In the genomic region with DNA sequence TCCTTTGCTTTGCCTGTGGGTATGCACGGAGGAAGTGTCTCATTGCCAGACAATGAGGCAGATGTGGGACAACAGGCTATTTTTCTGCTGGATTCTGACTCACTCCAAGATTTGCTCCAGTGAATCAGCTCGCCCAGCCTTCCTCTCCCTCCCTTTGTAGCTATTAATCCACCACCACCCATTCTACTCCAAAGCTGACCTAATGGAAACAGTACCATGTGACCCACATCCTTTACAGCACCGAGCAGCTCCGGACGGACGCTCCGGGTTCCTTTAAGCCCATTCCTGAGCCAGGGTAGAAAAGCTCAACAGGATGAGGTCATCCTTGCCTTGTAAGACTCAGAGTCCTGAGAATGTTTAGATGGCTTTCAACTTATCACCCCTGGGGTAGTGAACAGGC, we compare ENCODE assay signal across 9 mouse cellular contexts. TPM values are rescaled to one million over a fixed set of nuclear protein-coding genes. Genes with fewer than 3 reads are reported as not detected.
DNase-seq lines count a peak whose midpoint lies in the region; ATAC-seq and TF ChIP-seq lines count a peak whose summit lies in the region.
"Had no signal": no experiment of that assay in that cellular context is flagged by ENCODE, and none has a peak within 500 bp of the region (broad histone marks: within the 10 kb centered on the region; RNA-seq: fewer than 3 reads in every experiment).

No protein-coding gene starts in this region.

- peaks cover 40% of the 10 kb centered on the region for H3K4me1 ChIP-seq in heart, embryonic 12.5 days (replicated peaks)
- H3K4me1 ChIP-seq in stomach, embryonic 16.5 days (ENCODE audit: control insufficient read depth, insufficient read depth, low read length): peaks cover 12% of the 10 kb centered on the region

- TF ChIP-seq CTCF in gastrocnemius, adult 2 months (IDR thresholded peaks at IDR 0.05): no peak

- no peaks in the 10 kb centered on the region for H3K9me3 ChIP-seq in heart, embryonic 12.5 days (replicated peaks)
- H3K9me3 ChIP-seq in stomach, embryonic 16.5 days (replicated peaks; ENCODE audit: control insufficient read depth, low read length): no peaks in the 10 kb centered on the region

- 16% methylated on average over 7 of the region's 7 CpGs for WGBS in heart, embryonic 12.5 days
- 42% methylated on average over 7 of the region's 7 CpGs for WGBS in stomach, embryonic 16.5 days

- peak; percentile 82 for ATAC-seq in heart, embryonic 12.5 days (ENCODE audit: insufficient number of reproducible peaks, low FRiP score)
- ATAC-seq in stomach, embryonic 16.5 days (ENCODE audit: insufficient read depth, low FRiP score): peak; percentile 15; the same call in 1 of the 2 replicates

- intact Hi-C loops in gastrocnemius, adult 2 months (cut with DNase I): loop anchor here (5.0 kb wide), 3 partner anchors 193 to 343 kb away; a partner anchor contains a TSS

- H3K36me3 ChIP-seq in heart, embryonic 12.5 days: no peaks in the 10 kb centered on the region
- H3K36me3 ChIP-seq in stomach, embryonic 16.5 days (ENCODE audit: control insufficient read depth, insufficient read depth, low read length): no peaks in the 10 kb centered on the region

- peak overlapping the region; percentile 92 for H3K27ac ChIP-seq in gastrocnemius, adult 2 months
- peak overlapping the region; percentile 91 for H3K27ac ChIP-seq in heart, embryonic 12.5 days (ENCODE audit: poor library complexity, severe bottlenecking)
- H3K27ac ChIP-seq in stomach, embryonic 16.5 days (ENCODE audit: low read length): peak overlapping the region; percentile 66

- DNase-seq in gastrocnemius, adult 2 months: peak; percentile 60
- DNase-seq in gastrocnemius, postnatal 10 days: no peak
- peak; percentile 33 for DNase-seq in R1 (ENCODE audit: low read depth, low spot score)
- peak; percentile 65 to 89 for DNase-seq in kidney, postnatal 36 days
- no peak for DNase-seq in natural killer cell, adult 2 months (ENCODE audit: low spot score in 2 of 2)
- no peak for DNase-seq in cerebellum, postnatal 36 days

- H3K4me3 ChIP-seq in gastrocnemius, adult 2 months: peak overlapping the region; percentile 49
- no peak overlapping the region for H3K4me3 ChIP-seq in heart, embryonic 12.5 days
- H3K4me3 ChIP-seq in stomach, embryonic 16.5 days (replicated peaks; ENCODE audit: low read length): no peak overlapping the region
- H3K4me3 ChIP-seq: erythroblast, embryonic 14.5 days had no signal

- no peak overlapping the region for H3K9ac ChIP-seq in heart, embryonic 12.5 days
- H3K9ac ChIP-seq in stomach, embryonic 16.5 days (ENCODE audit: low read length): no peak overlapping the region

- H3K27me3 ChIP-seq in heart, embryonic 12.5 days (replicated peaks): no peaks in the 10 kb centered on the region
- no peaks in the 10 kb centered on the region for H3K27me3 ChIP-seq in stomach, embryonic 16.5 days (ENCODE audit: control insufficient read depth, insufficient read depth, low read length)

- peak overlapping the region; percentile 81 for H3K4me2 ChIP-seq in heart, embryonic 12.5 days
- no peak overlapping the region; the same call in 1 of the 2 replicates for H3K4me2 ChIP-seq in stomach, embryonic 16.5 days (ENCODE audit: low read depth, low read length)

RNA-seq across cellular contexts. Expression of a gene that starts 2.0 kb away (rescaled TPM):
- 1 to 10 TPM; 4.5 to 8.4 TPM for total RNA-seq in gastrocnemius, adult 2 months (2021)
- 10 to 100 TPM; 13.5 to 13.9 TPM for total RNA-seq in gastrocnemius, postnatal 10 days (2021)
- polyA plus RNA-seq in heart, embryonic 12.5 days (2016; fragmentation: Nextera tagmentation; extraction: Ambion mirVana): 40.1 and 43.3 TPM in 2 replicates
- 25.8 and 28.7 TPM in 2 replicates for polyA plus RNA-seq in stomach, embryonic 16.5 days (2015; fragmentation: Nextera tagmentation; extraction: Ambion mirVana)

RNA-seq across cellular contexts. Expression of a gene that starts 11.7 kb away (rescaled TPM):
- not detected for total RNA-seq in gastrocnemius, adult 2 months (2021)
- total RNA-seq in gastrocnemius, postnatal 10 days (2021): not detected
- polyA plus RNA-seq in heart, embryonic 12.5 days (2016; fragmentation: Nextera tagmentation; extraction: Ambion mirVana): not detected in 2 replicates
- not detected in 2 replicates for polyA plus RNA-seq in stomach, embryonic 16.5 days (2015; fragmentation: Nextera tagmentation; extraction: Ambion mirVana)
- polyA plus RNA-seq: erythroblast, embryonic 14.5 days had no signal

Comparison
In these comparisons a context has a peak if more than half of its experiments do, and no peak if none do; other contexts are left out.
1. DNase-seq: peak in gastrocnemius, adult 2 months (single experiment), R1 (single experiment) and kidney, postnatal 36 days (2 of 2); none in gastrocnemius, postnatal 10 days (single experiment), natural killer cell, adult 2 months (0 of 2) and cerebellum, postnatal 36 days (0 of 2).
2. Peak in every context shown above with its lines, with median percentiles within 50 percentile points of each other: H3K27ac ChIP-seq.